Mouse (Mus musculus) liver, adult 2 months (tissue): ENCODE data around the gene Rhbdd1.

Experiments used
- CTCF ChIP-seq: fragments of 200-500 bp; IDR thresholded peaks from 2 replicates; pipeline ENCODE4 v1.5.1; 2011; ENCODE audit warnings: low read depth, low read length, control low read depth
- POLR2A ChIP-seq: fragments of 200-500 bp; IDR thresholded peaks from 2 replicates; pipeline ENCODE4 v1.6.1; 2011; ENCODE audit warnings: low read length, control low read depth; ENCODE audit not compliant: insufficient read depth; ENCODE audit errors: extremely low read depth

DNA sequence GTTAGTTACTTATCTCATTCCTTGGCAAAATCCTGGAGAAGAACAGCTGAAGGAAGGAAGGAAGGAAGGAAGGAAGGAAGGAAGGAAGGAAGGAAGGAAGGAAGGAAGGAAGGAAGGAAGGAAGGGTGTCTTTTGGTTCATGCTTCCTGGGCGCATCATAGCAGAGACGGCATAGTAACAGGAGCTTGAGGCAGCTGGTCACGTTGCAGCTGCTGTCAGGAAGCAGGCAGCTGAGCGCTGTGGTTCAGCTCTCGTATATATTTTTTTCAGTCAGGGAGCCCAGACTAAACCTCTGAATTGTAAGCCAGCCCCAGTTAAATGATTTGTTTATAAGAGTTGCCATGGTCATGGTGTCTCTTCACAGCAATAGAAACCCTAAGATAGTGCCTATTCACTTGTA is 9.9 kb downstream of the Rhbdd1 start:
- TF ChIP-seq CTCF (no peak), POLR2A (no peak)
